Mouse (Mus musculus) heart, embryonic 12.5 days (tissue): Measurements from ENCODE around the gene Adgrl3. TPM values are rescaled to one million over a fixed set of nuclear protein-coding genes. Genes with fewer than 3 reads are reported as not detected.

ENCODE experiments used
- ATAC-seq: fragments of 200-750 bp; cut with Nextera tagmentation; 2 replicates; pipeline ENCODE4 v1.8.0; 2017; ENCODE audit warnings: moderate TSS enrichment, moderate library complexity; ENCODE audit not compliant: insufficient number of reproducible peaks, low FRiP score
- H3K27ac ChIP-seq: fragments of 300-500 bp; sonication (generic); 2 replicates; pipeline ENCODE4 v1.5.1; 2016; ENCODE audit warnings: mild to moderate bottlenecking, moderate library complexity; ENCODE audit not compliant: poor library complexity, severe bottlenecking
- H3K27me3 ChIP-seq: fragments of 300-500 bp; sonication (generic); replicated peaks from 2 replicates; pipeline ENCODE4 v1.6.1; 2016; ENCODE audit warnings: mild to moderate bottlenecking, moderate library complexity
- H3K36me3 ChIP-seq: fragments of 300-500 bp; sonication (generic); 2 replicates; pipeline ENCODE4 v1.6.1; 2016; ENCODE audit warnings: mild to moderate bottlenecking, moderate library complexity
- H3K4me1 ChIP-seq: fragments of 300-500 bp; sonication (generic); replicated peaks from 2 replicates; pipeline ENCODE4 v1.6.1; 2016; ENCODE audit warnings: mild to moderate bottlenecking
- H3K4me2 ChIP-seq: fragments of 300-500 bp; sonication (generic); 2 replicates; pipeline ENCODE4 v1.6.1; 2016; ENCODE audit warnings: mild to moderate bottlenecking, moderate library complexity
- H3K4me3 ChIP-seq: fragments of 300-500 bp; sonication (generic); 2 replicates; pipeline ENCODE4 v1.5.1; 2016; ENCODE audit warnings: mild to moderate bottlenecking
- H3K9ac ChIP-seq: fragments of 300-500 bp; sonication (generic); 2 replicates; pipeline ENCODE4 v1.6.1; 2016; ENCODE audit warnings: mild to moderate bottlenecking, moderate library complexity
- H3K9me3 ChIP-seq: fragments of 300-500 bp; sonication (generic); replicated peaks from 2 replicates; pipeline ENCODE4 v1.6.1; 2016; ENCODE audit warnings: mild to moderate bottlenecking, moderate library complexity
- WGBS: fragments of 180-500 bp; shearing (Covaris S2); methylation state at CpG from one replicate; pipeline ENCODE4 v1.1.7; 2016; 5-methylcytosine and 5-hydroxymethylcytosine counted together
- polyA plus RNA-seq: library from polyadenylated mRNA; unstranded; fragments of >200 nt; fragmentation: Nextera tagmentation; extraction: Ambion mirVana; gene quantifications from 2 replicates; pipeline ENCODE4 v1.2.1, GENCODE M21; 2016

Gene Adgrl3
- polyA plus RNA-seq: 9.2 and 13.2 TPM in 2 replicates

- peaks cover 26% of the 10 kb centered on the region for H3K4me1 ChIP-seq
- H3K4me2 ChIP-seq: peak within 1 kb of the TSS; percentile 97
- peak within 1 kb of the TSS; percentile 77 for H3K4me3 ChIP-seq
- WGBS: under 1% methylated on average over 50 of the region's 70 CpGs
- no peaks in the 10 kb centered on the region for H3K9me3 ChIP-seq
- peak within 1 kb of the TSS; percentile 71 for H3K27ac ChIP-seq
- peaks cover 6% of the 10 kb centered on the region; the same call in 1 of the 2 replicates for H3K27me3 ChIP-seq
- H3K9ac ChIP-seq: peak within 1 kb of the TSS; percentile 79
- ATAC-seq: peak; percentile 76
- H3K36me3 ChIP-seq: no peaks in the 10 kb centered on the region
These were observed at the start of gene Adgrl3 for GRCm38 (mm10) chr5:81019590-81020254. TSS of gene Adgrl3 (plus strand) at chr5:81020138.

- peaks cover 20% of the 10 kb centered on the region for H3K4me1 ChIP-seq
- peaks cover 6% of the 10 kb centered on the region; the same call in 1 of the 2 replicates for H3K27me3 ChIP-seq
- H3K36me3 ChIP-seq: no peaks in the 10 kb centered on the region
- no peak overlapping the region for H3K27ac ChIP-seq
- WGBS: 5% methylated on average over 3 of the region's 3 CpGs
- peak overlapping the region; percentile 77 for H3K4me3 ChIP-seq
- H3K9me3 ChIP-seq: no peaks in the 10 kb centered on the region
- ATAC-seq: no peak
- H3K9ac ChIP-seq: peak overlapping the region; percentile 79; the same call in 1 of the 2 replicates
- H3K4me2 ChIP-seq: peak overlapping the region; percentile 97
These were observed 772 bp upstream of the Adgrl3 start for GRCm38 (mm10) chr5:81019166-81019565.

- H3K9me3 ChIP-seq: no peaks in the 10 kb centered on the region
- under 1% methylated on average over 63 of the region's 67 CpGs for WGBS
- H3K27ac ChIP-seq: peak overlapping the region; percentile 71
- H3K36me3 ChIP-seq: no peaks in the 10 kb centered on the region
- H3K4me2 ChIP-seq: peak overlapping the region; percentile 97
- peak; percentile 34; the same call in 1 of the 2 replicates for ATAC-seq
- H3K4me1 ChIP-seq: peaks cover 27% of the 10 kb centered on the region
- peak overlapping the region; percentile 79 for H3K9ac ChIP-seq
- H3K27me3 ChIP-seq: peaks cover 6% of the 10 kb centered on the region; the same call in 1 of the 2 replicates
- peak overlapping the region; percentile 77 for H3K4me3 ChIP-seq
These were observed 505 bp downstream of the Adgrl3 start for GRCm38 (mm10) chr5:81020281-81021005.

GRCm38 (mm10) chr5:81021006-81021320 lies 1.0 kb downstream of the Adgrl3 start:
- H3K4me2 ChIP-seq: peak overlapping the region; percentile 97
- no peaks in the 10 kb centered on the region for H3K9me3 ChIP-seq
- H3K9ac ChIP-seq: peak overlapping the region; percentile 79
- H3K27ac ChIP-seq: peak overlapping the region; percentile 71; the same call in 1 of the 2 replicates
- peak overlapping the region; percentile 77 for H3K4me3 ChIP-seq
- WGBS: under 1% methylated on average over 6 of the region's 6 CpGs
- ATAC-seq: no peak
- peaks cover 27% of the 10 kb centered on the region for H3K4me1 ChIP-seq
- H3K27me3 ChIP-seq: peaks cover 6% of the 10 kb centered on the region; the same call in 1 of the 2 replicates
- no peaks in the 10 kb centered on the region for H3K36me3 ChIP-seq

- Histone ChIP-seq H3K36me3 (no peaks in the 10 kb centered on the region), H3K27me3 (peaks cover 6% of the 10 kb centered on the region; the same call in 1 of the 2 replicates), H3K9me3 (no peaks in the 10 kb centered on the region), H3K4me2 (peak overlapping the region; percentile 97), H3K27ac (no peak overlapping the region), H3K9ac (peak overlapping the region; percentile 79), H3K4me3 (peak overlapping the region; percentile 77), H3K4me1 (peaks cover 27% of the 10 kb centered on the region)
- 1% methylated on average over 39 of the region's 39 CpGs for WGBS
- no peak; the same call in 1 of the 2 replicates for ATAC-seq
These were observed 1.5 kb downstream of the Adgrl3 start for GRCm38 (mm10) chr5:81021331-81021863.

- H3K27me3 ChIP-seq: peaks cover 6% of the 10 kb centered on the region; the same call in 1 of the 2 replicates
- H3K4me2 ChIP-seq: peak overlapping the region; percentile 97
- H3K4me1 ChIP-seq: peaks cover 27% of the 10 kb centered on the region
- ATAC-seq: no peak
- no peaks in the 10 kb centered on the region for H3K36me3 ChIP-seq
- no peaks in the 10 kb centered on the region for H3K9me3 ChIP-seq
- no peak overlapping the region for H3K27ac ChIP-seq
- H3K9ac ChIP-seq: peak overlapping the region; percentile 79
- peak overlapping the region; percentile 77 for H3K4me3 ChIP-seq
- whole genome bisulfite sequencing: under 1% methylated on average over 21 of the region's 21 CpGs
These were observed 1.9 kb downstream of the Adgrl3 start for GRCm38 (mm10) chr5:81021864-81022305.

- Histone ChIP-seq H3K9me3 (no peaks in the 10 kb centered on the region), H3K4me1 (peaks cover 27% of the 10 kb centered on the region), H3K4me3 (peak overlapping the region; percentile 77), H3K4me2 (peak overlapping the region; percentile 97), H3K9ac (peak overlapping the region; percentile 79), H3K27ac (no peak overlapping the region), H3K36me3 (no peaks in the 10 kb centered on the region), H3K27me3 (peaks cover 6% of the 10 kb centered on the region; the same call in 1 of the 2 replicates)
- WGBS: 3% methylated on average over 24 of the region's 24 CpGs
- ATAC-seq: no peak
These were observed 2.6 kb downstream of the Adgrl3 start for GRCm38 (mm10) chr5:81022306-81023071.

- Histone ChIP-seq H3K9ac (no peak overlapping the region), H3K27ac (no peak overlapping the region)
These were observed 4.2 kb downstream of the Adgrl3 start for GRCm38 (mm10) chr5:81023923-81024715.

GRCm38 (mm10) chr5:81028875-81029274 lies 8.9 kb downstream of the Adgrl3 start:
- WGBS: 40% methylated on average over 2 of the region's 2 CpGs
- no peak overlapping the region for H3K4me2 ChIP-seq
- no peak overlapping the region for H3K27ac ChIP-seq
- no peak overlapping the region for H3K4me3 ChIP-seq
- H3K9ac ChIP-seq: no peak overlapping the region
- ATAC-seq: no peak
- no peaks in the 10 kb centered on the region for H3K36me3 ChIP-seq
- H3K27me3 ChIP-seq: no peaks in the 10 kb centered on the region
- H3K4me1 ChIP-seq: peaks cover 10% of the 10 kb centered on the region
- no peaks in the 10 kb centered on the region for H3K9me3 ChIP-seq

More at GRCm38 (mm10) chr5:81023923-81024715, 4.2 kb downstream of the Adgrl3 start:
- WGBS: 20% methylated on average over 17 of the region's 17 CpGs
- Histone ChIP-seq H3K4me1 (peaks cover 27% of the 10 kb centered on the region), H3K36me3 (no peaks in the 10 kb centered on the region), H3K27me3 (peaks cover 6% of the 10 kb centered on the region; the same call in 1 of the 2 replicates), H3K4me2 (peak overlapping the region; percentile 54), H3K4me3 (peak overlapping the region; percentile 24; the same call in 1 of the 2 replicates), H3K9me3 (no peaks in the 10 kb centered on the region)
- ATAC-seq: no peak

- no peaks in the 10 kb centered on the region for H3K9me3 ChIP-seq
- no peak overlapping the region for H3K27ac ChIP-seq
- no peak overlapping the region for H3K4me3 ChIP-seq
- H3K36me3 ChIP-seq: no peaks in the 10 kb centered on the region
- no peak overlapping the region for H3K4me2 ChIP-seq
- no peak for ATAC-seq
- H3K27me3 ChIP-seq: no peaks in the 10 kb centered on the region
- no peak overlapping the region for H3K9ac ChIP-seq
- peaks cover 8% of the 10 kb centered on the region for H3K4me1 ChIP-seq
These were observed 17.2 kb downstream of the Adgrl3 start for GRCm38 (mm10) chr5:81037091-81037490.
